Mouse (Mus musculus): ENCODE measurements around the gene Smad6.

DNA sequence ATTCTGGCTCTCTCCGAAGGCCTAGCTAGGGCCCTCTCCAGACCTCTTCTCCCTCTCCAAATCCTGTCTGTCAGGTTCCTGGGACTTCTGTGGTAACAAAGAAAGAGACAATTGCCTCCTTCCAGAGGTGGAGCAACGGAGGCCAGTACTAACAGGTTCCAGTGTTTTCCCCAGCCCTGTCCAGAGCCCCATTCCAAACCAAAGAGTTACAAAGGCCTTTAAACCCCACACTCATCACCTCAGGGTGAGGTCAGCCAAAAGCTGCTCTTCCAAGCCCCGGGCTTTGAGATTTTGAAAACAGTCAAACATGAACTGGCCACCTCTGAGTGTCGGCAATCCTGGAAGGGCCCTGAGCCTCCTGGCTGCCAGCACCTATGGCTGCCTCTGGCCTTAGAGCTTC lies 29.1 kb downstream of the Smad6 start:
- TF ChIP-seq POLR2A (IDR thresholded peaks at IDR 0.05; ENCODE audit: insufficient read depth, low read length), result no peak
- TF ChIP-seq CTCF (IDR thresholded peaks at IDR 0.05; ENCODE audit: low read depth, low read length), result no peak
- TF ChIP-seq EP300 (IDR thresholded peaks at IDR 0.05; ENCODE audit: insufficient read depth, low read depth, low read length), result no peak
